Mouse (Mus musculus) myocyte (in vitro differentiated cells): ENCODE data around the gene Clic1. TPM values are rescaled to one million over a fixed set of nuclear protein-coding genes. Genes with fewer than 3 reads are reported as not detected.

Source experiments
- H3K27me3 ChIP-seq: one replicate; pipeline ENCODE4 v1.6.1; 2011; ENCODE audit not compliant: control insufficient read depth, insufficient read depth, insufficient read length
- H3K36me3 ChIP-seq: one replicate; pipeline ENCODE4 v1.6.1; 2011; ENCODE audit not compliant: control insufficient read depth, insufficient read depth
- H3K4me2 ChIP-seq: one replicate; pipeline ENCODE4 v1.6.1; 2011; ENCODE audit warnings: low read depth, control low read depth
- H3K4me3 ChIP-seq: one replicate; pipeline ENCODE4 v1.5.1; 2011; ENCODE audit warnings: mild to moderate bottlenecking, control low read depth, moderate library complexity
- H3K79me2 ChIP-seq: one replicate; pipeline ENCODE4 v1.6.1; 2011; ENCODE audit not compliant: control insufficient read depth, insufficient read depth
- H3ac ChIP-seq: one replicate; pipeline ENCODE4 v1.6.1; 2011; ENCODE audit not compliant: control insufficient read depth, insufficient read length
- CEBPB ChIP-seq: IDR thresholded peaks from 2 replicates; pipeline ENCODE4 v1.6.1; 2011; ENCODE audit warnings: mild to moderate bottlenecking, moderate library complexity; ENCODE audit not compliant: poor library complexity, insufficient read depth, severe bottlenecking
- E2F4 ChIP-seq: IDR thresholded peaks from one replicate; pipeline ENCODE4 v1.6.1; 2011; ENCODE audit warnings: mild to moderate bottlenecking, control low read depth, moderate library complexity; ENCODE audit not compliant: insufficient read depth
- MAX ChIP-seq: IDR thresholded peaks from one replicate; pipeline ENCODE4 v1.6.1; 2011; ENCODE audit warnings: low read depth, mild to moderate bottlenecking, control low read depth
- MYOD1 ChIP-seq, 3 experiments: IDR thresholded peaks; one replicate each; pipeline ENCODE4 v1.6.1; 2011; ENCODE audit warnings: control low read depth in 2 of 3, low read depth in 2 of 3, mild to moderate bottlenecking in 2 of 3, moderate library complexity in 1 of 3; ENCODE audit not compliant: insufficient read length in 2 of 3, control insufficient read depth in 1 of 3
- MYOG ChIP-seq, 3 experiments: IDR thresholded peaks; one replicate each; pipeline ENCODE4 v1.6.1; 2011; ENCODE audit warnings: control low read depth in 2 of 3, low read depth in 2 of 3, mild to moderate bottlenecking in 2 of 3; ENCODE audit not compliant: insufficient read length in 2 of 3, control insufficient read depth in 1 of 3, insufficient read depth in 1 of 3
- POLR2A ChIP-seq: IDR thresholded peaks from one replicate; pipeline ENCODE4 v1.6.1; 2011; ENCODE audit warnings: low read depth, mild to moderate bottlenecking, control low read depth, moderate library complexity; ENCODE audit not compliant: insufficient read length
- POLR2AphosphoS2 ChIP-seq: IDR thresholded peaks from one replicate; pipeline ENCODE4 v1.6.1; 2011; ENCODE audit warnings: low read depth, control low read depth; ENCODE audit not compliant: insufficient read length
- REST ChIP-seq: IDR thresholded peaks from one replicate; pipeline ENCODE4 v1.6.1; 2011; ENCODE audit warnings: mild to moderate bottlenecking, control low read depth, moderate library complexity; ENCODE audit not compliant: insufficient read depth, insufficient read length
- SRF ChIP-seq: IDR thresholded peaks from one replicate; pipeline ENCODE4 v1.6.1; 2011; ENCODE audit warnings: low read depth; ENCODE audit not compliant: control insufficient read depth, insufficient read length
- TCF12 ChIP-seq: IDR thresholded peaks from one replicate; pipeline ENCODE4 v1.6.1; 2011; ENCODE audit warnings: mild to moderate bottlenecking, control low read depth; ENCODE audit not compliant: poor library complexity, insufficient read depth, severe bottlenecking
- TCF3 ChIP-seq: IDR thresholded peaks from one replicate; pipeline ENCODE4 v1.6.1; 2011; ENCODE audit warnings: low read depth, control low read depth; ENCODE audit not compliant: insufficient read length
- USF1 ChIP-seq: IDR thresholded peaks from one replicate; pipeline ENCODE4 v1.6.1; 2011; ENCODE audit warnings: low read depth, mild to moderate bottlenecking, control low read depth, moderate library complexity
- polyA plus RNA-seq: library from polyadenylated mRNA; unstranded; fragments of >200 nt; fragmentation: generic; extraction: Trizol; gene quantifications from one replicate; pipeline ENCODE4 v1.2.1, GENCODE M21; 2012; ENCODE audit warnings: missing spikeins

Clic1 gene
- polyA plus RNA-seq, 1 experiment, result 412 TPM

GRCm38 (mm10) chr17:35028315-35028714 is 21.5 kb upstream of the Clic1 start:
- Histone ChIP-seq H3K4me3 (no peak overlapping the region), H3K36me3 (no peaks in the 10 kb centered on the region), H3K27me3 (no peaks in the 10 kb centered on the region), H3K4me2 (no peak overlapping the region), H3K79me2 (no peaks in the 10 kb centered on the region), H3ac (no peak overlapping the region)
- TF ChIP-seq MYOG (IDR thresholded peaks at IDR 0.05; ENCODE audit: control insufficient read depth in 1 of 3, insufficient read depth in 1 of 3, insufficient read length in 2 of 3, low read depth in 2 of 3) (no peak), REST (no peak), TCF12 (no peak)

- H3K79me2 ChIP-seq, result no peaks in the 10 kb centered on the region
- no peaks in the 10 kb centered on the region for H3K27me3 ChIP-seq
- no peaks in the 10 kb centered on the region for H3K36me3 ChIP-seq
- H3K4me2 ChIP-seq, result peak overlapping the region; percentile 45
- H3K4me3 ChIP-seq, result no peak overlapping the region
- TF ChIP-seq POLR2A (no peak), MYOG (IDR thresholded peaks at IDR 0.05; ENCODE audit: control insufficient read depth in 1 of 3, insufficient read depth in 1 of 3, insufficient read length in 2 of 3, low read depth in 2 of 3) (peak in 2 of 3 experiments; percentile 75 to 80), E2F4 (no peak), SRF (no peak), TCF3 (no peak), MYOD1 (IDR thresholded peaks at IDR 0.05; ENCODE audit: control insufficient read depth in 1 of 3, insufficient read length in 2 of 3, low read depth in 2 of 3) (peak in 2 of 3 experiments; percentile 56 to 86), POLR2AphosphoS2 (no peak)
- H3ac ChIP-seq, result no peak overlapping the region
Measured at GRCm38 (mm10) chr17:35029691-35030532, 19.9 kb upstream of the Clic1 start.

GRCm38 (mm10) chr17:35031272-35031671 is 18.5 kb upstream of the Clic1 start:
- no peak overlapping the region for H3K4me3 ChIP-seq
- no peak overlapping the region for H3K4me2 ChIP-seq
- H3ac ChIP-seq, result no peak overlapping the region
- no peaks in the 10 kb centered on the region for H3K27me3 ChIP-seq
- no peaks in the 10 kb centered on the region for H3K36me3 ChIP-seq
- no peaks in the 10 kb centered on the region for H3K79me2 ChIP-seq
- TF ChIP-seq E2F4 (no peak), POLR2AphosphoS2 (no peak), TCF3 (no peak), POLR2A (no peak), MYOG (IDR thresholded peaks at IDR 0.05; ENCODE audit: control insufficient read depth in 1 of 3, insufficient read depth in 1 of 3, insufficient read length in 2 of 3, low read depth in 2 of 3) (no peak), TCF12 (no peak), CEBPB (no peak), MYOD1 (IDR thresholded peaks at IDR 0.05; ENCODE audit: control insufficient read depth in 1 of 3, insufficient read length in 2 of 3, low read depth in 2 of 3) (no peak), SRF (no peak), REST (no peak), USF1 (no peak), MAX (no peak)

GRCm38 (mm10) chr17:35031880-35032279 is 17.9 kb upstream of the Clic1 start:
- H3K4me2 ChIP-seq, result no peak overlapping the region
- no peak overlapping the region for H3K4me3 ChIP-seq
- H3K79me2 ChIP-seq, result no peaks in the 10 kb centered on the region
- no peak overlapping the region for H3ac ChIP-seq
- H3K27me3 ChIP-seq, result no peaks in the 10 kb centered on the region
- no peaks in the 10 kb centered on the region for H3K36me3 ChIP-seq
- TF ChIP-seq MYOG (IDR thresholded peaks at IDR 0.05; ENCODE audit: control insufficient read depth in 1 of 3, insufficient read depth in 1 of 3, insufficient read length in 2 of 3, low read depth in 2 of 3) (no peak), TCF3 (no peak), TCF12 (no peak), E2F4 (no peak), POLR2AphosphoS2 (no peak)

- TF ChIP-seq TCF12 (no peak), TCF3 (no peak), POLR2AphosphoS2 (no peak), E2F4 (no peak), MYOD1 (IDR thresholded peaks at IDR 0.05; ENCODE audit: control insufficient read depth in 1 of 3, insufficient read length in 2 of 3, low read depth in 2 of 3) (no peak), MAX (no peak), MYOG (IDR thresholded peaks at IDR 0.05; ENCODE audit: control insufficient read depth in 1 of 3, insufficient read depth in 1 of 3, insufficient read length in 2 of 3, low read depth in 2 of 3) (no peak), POLR2A (no peak), USF1 (no peak), SRF (no peak), CEBPB (no peak), REST (no peak)
- Histone ChIP-seq H3K79me2 (no peaks in the 10 kb centered on the region), H3K27me3 (no peaks in the 10 kb centered on the region), H3ac (no peak overlapping the region), H3K4me2 (no peak overlapping the region), H3K4me3 (no peak overlapping the region), H3K36me3 (no peaks in the 10 kb centered on the region)
Measured at GRCm38 (mm10) chr17:35032323-35032870, 17.4 kb upstream of the Clic1 start.
